Mouse (Mus musculus) thymus, postnatal 10 days (tissue): Measurements from ENCODE around the gene Pkdcc.

Experiments
- DNase-seq, 2 experiments: peaks; one replicate each; pipeline ENCODE4 v3.0.0; 2021; ENCODE audit warnings: low spot score in 2 of 2

The Pkdcc gene

GRCm38 (mm10) chr17:83212422-83212821 lies 2.7 kb upstream of the Pkdcc start:
- no peak for DNase-seq

GRCm38 (mm10) chr17:83213228-83213915 lies 1.7 kb upstream of the Pkdcc start:
- no peak for DNase-seq

- DNase-seq: no peak
Observed at GRCm38 (mm10) chr17:83214161-83214592, 915 bp upstream of the Pkdcc start.

- DNase-seq: no peak
Observed at GRCm38 (mm10) chr17:83215529-83216244, 595 bp downstream of the Pkdcc start.

- no peak for DNase-seq
Observed at GRCm38 (mm10) chr17:83216251-83216919, 1.3 kb downstream of the Pkdcc start.

GRCm38 (mm10) chr17:83218189-83218588 lies 3.1 kb downstream of the Pkdcc start:
- no peak for DNase-seq

- DNase-seq: no peak
Observed at GRCm38 (mm10) chr17:83218722-83219121, 3.6 kb downstream of the Pkdcc start.

- DNase-seq: no peak
Observed at GRCm38 (mm10) chr17:83219351-83220287, 4.5 kb downstream of the Pkdcc start.

GRCm38 (mm10) chr17:83220954-83221538 lies 6.0 kb downstream of the Pkdcc start:
- DNase-seq: no peak

- DNase-seq: no peak
Observed at GRCm38 (mm10) chr17:83221611-83222500, 6.8 kb downstream of the Pkdcc start.

GRCm38 (mm10) chr17:83222705-83223104 lies 7.6 kb downstream of the Pkdcc start:
- no peak for DNase-seq

- no peak for DNase-seq
Observed at GRCm38 (mm10) chr17:83224451-83224971, 9.4 kb downstream of the Pkdcc start.

- DNase-seq: no peak
Observed at GRCm38 (mm10) chr17:83226395-83226986, 11.4 kb downstream of the Pkdcc start.

GRCm38 (mm10) chr17:83231357-83231756 lies 16.3 kb downstream of the Pkdcc start:
- no peak for DNase-seq

- no peak for DNase-seq
Observed at GRCm38 (mm10) chr17:83235227-83235626, 20.1 kb downstream of the Pkdcc start.

GRCm38 (mm10) chr17:83236202-83236601 lies 21.1 kb downstream of the Pkdcc start:
- no peak for DNase-seq

- DNase-seq: no peak
Observed at GRCm38 (mm10) chr17:83238123-83239058, 23.3 kb downstream of the Pkdcc start.

- no peak for DNase-seq
Observed at GRCm38 (mm10) chr17:83244502-83244901, 29.4 kb downstream of the Pkdcc start.
